Mouse (Mus musculus): ENCODE results near the gene Olfr617. TPM values are rescaled to one million over a fixed set of nuclear protein-coding genes. Genes with fewer than 3 reads are reported as not detected.

The Olfr617 gene
- not detected in 2 replicates for polyA plus RNA-seq (2015; fragmentation: Nextera tagmentation; extraction: Ambion mirVana)

GRCm38 (mm10) chr7:103572761-103573160, at the start of gene Olfr617:
Gene Olfr617 (plus strand): TSS chr7:103573061.

DNA sequence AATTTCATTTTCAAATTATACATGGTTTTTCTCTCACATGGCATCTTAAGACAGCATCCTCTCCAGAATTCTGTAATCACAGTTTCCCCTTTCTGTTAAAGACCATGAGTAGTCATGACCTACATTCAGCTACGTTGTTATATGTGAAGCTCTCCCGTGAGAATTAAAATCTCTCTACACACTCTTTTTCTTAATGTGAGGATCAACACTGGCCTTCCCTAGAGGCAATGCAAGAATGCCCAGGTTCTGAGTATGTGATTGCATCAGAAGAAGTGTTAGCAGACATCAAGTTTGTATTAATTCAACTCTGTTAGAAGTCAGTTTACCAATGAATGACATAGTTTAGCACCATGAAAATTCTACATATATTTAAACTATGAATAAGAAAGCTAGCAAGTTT, 30.2 kb upstream of the Olfr617 start, which contains the start of gene Olfr612:
Gene Olfr612, minus strand, starts transcription at position 101 of the 400 bp plus-strand sequence.

DNA sequence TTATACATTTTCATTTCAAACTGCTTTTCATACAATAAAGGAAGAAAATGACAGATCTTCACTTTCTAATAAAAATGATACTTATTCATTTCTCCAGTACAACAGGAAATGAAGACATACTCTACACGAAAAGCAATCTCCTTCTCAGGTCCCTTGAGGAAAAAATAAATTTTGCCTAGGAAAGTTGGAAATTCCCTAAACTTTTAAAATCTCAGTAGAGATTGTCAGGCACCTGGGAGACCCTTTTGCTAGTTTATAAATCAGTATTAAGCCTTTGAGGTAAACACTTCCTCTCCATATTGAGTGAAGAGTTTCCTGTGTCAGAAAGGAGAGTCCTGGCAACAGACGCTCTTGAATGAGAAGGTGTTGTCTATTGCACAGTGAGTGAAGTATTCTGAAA, 25.1 kb upstream of the Olfr617 start, which contains the start of gene Olfr613:
Gene Olfr613, plus strand, starts transcription at position 301 of the 400 bp plus-strand sequence.

DNA sequence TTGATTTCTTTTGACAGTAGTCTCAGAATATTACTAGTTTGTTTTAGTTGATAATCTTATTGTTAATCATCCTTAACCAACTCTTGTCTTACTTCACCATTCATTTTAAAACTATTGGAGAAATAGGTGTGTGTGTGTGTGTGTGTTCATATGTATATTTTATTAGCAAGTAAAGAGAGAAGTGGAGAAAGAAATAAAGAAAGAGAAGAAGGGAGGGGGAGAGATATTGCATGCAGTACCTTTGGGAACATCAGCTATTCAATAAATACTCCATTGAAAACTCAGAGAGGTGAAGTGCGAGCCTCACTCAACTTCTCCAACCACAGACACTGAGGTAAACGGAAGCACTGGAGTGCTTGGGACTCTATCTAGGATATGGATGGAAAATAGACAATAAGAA, 17.1 kb upstream of the Olfr617 start, which contains the start of gene Olfr615:
Gene Olfr615, plus strand, starts transcription at position 301 of the 400 bp plus-strand sequence.

GRCm38 (mm10) chr7:103569043-103569442, 3.8 kb upstream of the Olfr617 start, which contains the start of gene Olfr616:
Gene Olfr616 (minus strand): TSS chr7:103569143.

GRCm38 (mm10) chr7:103589803-103590202, 16.9 kb downstream of the Olfr617 start, which contains the start of gene Olfr618:
Gene Olfr618 (plus strand): TSS chr7:103590103.

GRCm38 (mm10) chr7:103600275-103600674, 27.4 kb downstream of the Olfr617 start, which contains the start of gene Olfr619:
Gene Olfr619 (plus strand): TSS chr7:103600575.

DNA sequence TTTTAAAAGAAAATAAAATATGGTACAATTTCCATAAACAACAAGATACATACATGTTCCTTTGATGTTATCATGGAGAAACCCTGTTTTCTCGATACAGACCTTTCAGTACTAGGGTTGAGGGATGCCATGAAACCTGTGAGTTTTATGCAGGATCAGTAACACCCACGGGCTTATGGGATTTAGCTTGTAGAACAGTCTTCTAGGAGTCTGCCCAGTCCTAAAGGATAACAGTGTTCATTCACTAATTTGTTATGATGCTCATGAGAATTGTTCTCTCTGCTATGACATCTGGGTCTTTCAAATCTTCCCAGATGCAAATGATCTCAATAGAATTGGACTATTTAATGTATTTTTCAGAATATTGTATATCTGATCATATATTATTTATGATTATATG, 39.6 kb downstream of the Olfr617 start, which contains the start of gene Olfr620:
Gene Olfr620, minus strand, starts transcription at position 101 of the 400 bp plus-strand sequence.

Small RNA genes within 50 kb of the gene (microRNA-seq; reads per million reads assigned to microRNA genes)
- gene Gm26506: 0 reads per million in 2 experiments

Other genes with a start within 250 kb of the Olfr617 start
- gene Olfr598, start 249.5 kb upstream of the Olfr617 start, polyA plus RNA-seq (2015; fragmentation: Nextera tagmentation; extraction: Ambion mirVana): not detected in 2 replicates
- not detected in 2 replicates for gene Olfr599, start 237.1 kb upstream of the Olfr617 start, polyA plus RNA-seq (2015; fragmentation: Nextera tagmentation; extraction: Ambion mirVana)
- not detected in 2 replicates for gene Olfr600, start 223.4 kb upstream of the Olfr617 start, polyA plus RNA-seq (2015; fragmentation: Nextera tagmentation; extraction: Ambion mirVana)
- gene Olfr601, start 210.4 kb upstream of the Olfr617 start, polyA plus RNA-seq (2015; fragmentation: Nextera tagmentation; extraction: Ambion mirVana): not detected in 2 replicates
- not detected in 2 replicates for gene Olfr603, start 186.9 kb upstream of the Olfr617 start, polyA plus RNA-seq (2015; fragmentation: Nextera tagmentation; extraction: Ambion mirVana)
- gene Usp17lc, start 158.0 kb upstream of the Olfr617 start, polyA plus RNA-seq (2015; fragmentation: Nextera tagmentation; extraction: Ambion mirVana): not detected in 2 replicates
- gene Olfr605, start 127.6 kb upstream of the Olfr617 start, polyA plus RNA-seq (2015; fragmentation: Nextera tagmentation; extraction: Ambion mirVana): not detected in 2 replicates
- not detected in 2 replicates for gene Olfr606, start 124.0 kb upstream of the Olfr617 start, polyA plus RNA-seq (2015; fragmentation: Nextera tagmentation; extraction: Ambion mirVana)
- gene Olfr607, start 108.9 kb upstream of the Olfr617 start, polyA plus RNA-seq (2015; fragmentation: Nextera tagmentation; extraction: Ambion mirVana): not detected in 2 replicates
- gene Olfr608, start 103.2 kb upstream of the Olfr617 start, polyA plus RNA-seq (2015; fragmentation: Nextera tagmentation; extraction: Ambion mirVana): not detected in 2 replicates
- not detected in 2 replicates for gene Olfr609, start 75.0 kb upstream of the Olfr617 start, polyA plus RNA-seq (2015; fragmentation: Nextera tagmentation; extraction: Ambion mirVana)
- not detected in 2 replicates for gene Olfr610, start 60.9 kb upstream of the Olfr617 start, polyA plus RNA-seq (2015; fragmentation: Nextera tagmentation; extraction: Ambion mirVana)
- not detected in 2 replicates for gene Olfr611, start 52.2 kb upstream of the Olfr617 start, polyA plus RNA-seq (2015; fragmentation: Nextera tagmentation; extraction: Ambion mirVana)
- gene Olfr612, start 30.3 kb upstream of the Olfr617 start, polyA plus RNA-seq (2015; fragmentation: Nextera tagmentation; extraction: Ambion mirVana): not detected in 2 replicates
- not detected in 2 replicates for gene Olfr613, start 25.0 kb upstream of the Olfr617 start, polyA plus RNA-seq (2015; fragmentation: Nextera tagmentation; extraction: Ambion mirVana)
- not detected in 2 replicates for gene Olfr615, start 17.0 kb upstream of the Olfr617 start, polyA plus RNA-seq (2015; fragmentation: Nextera tagmentation; extraction: Ambion mirVana)
- not detected in 2 replicates for gene Olfr616, start 3.9 kb upstream of the Olfr617 start, polyA plus RNA-seq (2015; fragmentation: Nextera tagmentation; extraction: Ambion mirVana)
- not detected in 2 replicates for gene Olfr618, start 17.0 kb downstream of the Olfr617 start, polyA plus RNA-seq (2015; fragmentation: Nextera tagmentation; extraction: Ambion mirVana)
- gene Olfr619, start 27.5 kb downstream of the Olfr617 start, polyA plus RNA-seq (2015; fragmentation: Nextera tagmentation; extraction: Ambion mirVana): not detected in 2 replicates
- not detected in 2 replicates for gene Olfr620, start 39.5 kb downstream of the Olfr617 start, polyA plus RNA-seq (2015; fragmentation: Nextera tagmentation; extraction: Ambion mirVana)
- gene Olfr622, start 69.6 kb downstream of the Olfr617 start, polyA plus RNA-seq (2015; fragmentation: Nextera tagmentation; extraction: Ambion mirVana): not detected in 2 replicates
- gene Olfr623, start 90.6 kb downstream of the Olfr617 start, polyA plus RNA-seq (2015; fragmentation: Nextera tagmentation; extraction: Ambion mirVana): not detected in 2 replicates
- gene Olfr624, start 98.1 kb downstream of the Olfr617 start, polyA plus RNA-seq (2015; fragmentation: Nextera tagmentation; extraction: Ambion mirVana): 0.03 and 0.06 TPM in 2 replicates
- not detected in 2 replicates for gene Olfr625-ps1, start 109.7 kb downstream of the Olfr617 start, polyA plus RNA-seq (2015; fragmentation: Nextera tagmentation; extraction: Ambion mirVana)
- gene Olfr243, start 141.6 kb downstream of the Olfr617 start, polyA plus RNA-seq (2015; fragmentation: Nextera tagmentation; extraction: Ambion mirVana): not detected in 2 replicates
- not detected in 2 replicates for gene Olfr628, start 157.3 kb downstream of the Olfr617 start, polyA plus RNA-seq (2015; fragmentation: Nextera tagmentation; extraction: Ambion mirVana)
- gene Olfr629, start 171.9 kb downstream of the Olfr617 start, polyA plus RNA-seq (2015; fragmentation: Nextera tagmentation; extraction: Ambion mirVana): not detected in 2 replicates
- gene Olfr630, start 184.3 kb downstream of the Olfr617 start, polyA plus RNA-seq (2015; fragmentation: Nextera tagmentation; extraction: Ambion mirVana): not detected in 2 replicates
- not detected in 2 replicates for gene Olfr69, start 198.5 kb downstream of the Olfr617 start, polyA plus RNA-seq (2015; fragmentation: Nextera tagmentation; extraction: Ambion mirVana)
- gene Olfr68, start 206.6 kb downstream of the Olfr617 start, polyA plus RNA-seq (2015; fragmentation: Nextera tagmentation; extraction: Ambion mirVana): not detected in 2 replicates
- gene Olfr67, start 218.8 kb downstream of the Olfr617 start, polyA plus RNA-seq (2015; fragmentation: Nextera tagmentation; extraction: Ambion mirVana): not detected in 2 replicates
- gene Hbb-bt, start 240.9 kb downstream of the Olfr617 start, polyA plus RNA-seq (2015; fragmentation: Nextera tagmentation; extraction: Ambion mirVana): 421 and 497 TPM in 2 replicates

Data from skeletal muscle tissue, postnatal 0 days (tissue).